Mouse (Mus musculus): ENCODE results near the gene Heatr1.

DNA sequence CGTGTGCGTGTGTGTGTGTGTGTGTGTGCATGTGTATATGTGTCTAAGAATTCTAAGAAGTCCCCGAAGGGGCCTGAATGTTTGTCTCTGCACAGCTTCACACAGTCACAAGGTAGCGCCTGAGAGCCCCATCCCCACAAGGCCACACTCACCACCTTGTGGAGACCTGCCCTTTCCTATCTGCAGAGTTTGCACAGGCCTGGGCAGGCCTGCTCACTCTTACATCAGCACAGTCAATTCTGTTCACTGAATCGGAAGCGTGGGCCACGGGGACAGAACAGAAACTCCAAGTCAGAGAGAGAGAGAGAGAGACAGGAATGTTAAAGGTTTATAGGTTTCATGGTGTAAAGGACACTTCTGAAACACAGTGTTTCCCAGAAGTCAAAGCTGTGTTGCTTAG, 90.8 kb downstream of the Heatr1 start:
- TF ChIP-seq CTCF (IDR thresholded peaks at IDR 0.05; ENCODE audit: borderline replicate concordance, extremely low read depth, insufficient read depth, insufficient read length): no peak
- TF ChIP-seq POLR2A (IDR thresholded peaks at IDR 0.05; ENCODE audit: borderline replicate concordance, extremely low read depth, insufficient read depth, insufficient read length, poor library complexity, severe bottlenecking): no peak

Measured in brain, embryonic 14.5 days (tissue).